Mouse (Mus musculus): ENCODE measurements around the gene Gm16223.

DNA sequence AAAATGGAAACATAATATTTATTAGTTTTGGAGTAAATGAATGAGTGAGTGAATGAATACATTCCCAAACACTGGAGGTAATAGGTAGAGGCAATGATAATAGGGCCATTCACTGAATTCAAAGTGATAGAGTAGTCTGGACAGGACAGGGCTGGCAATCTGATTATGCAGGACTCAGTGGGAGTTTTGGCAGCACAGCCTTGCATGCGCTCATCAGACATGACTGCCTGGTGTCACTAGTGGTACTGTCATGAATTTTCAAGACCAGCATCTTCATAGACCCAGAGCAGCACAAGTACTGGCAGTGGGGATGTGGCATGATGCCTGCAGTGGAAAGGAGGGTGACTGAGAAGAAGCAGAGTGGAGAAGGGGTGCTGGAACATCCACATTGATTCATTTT lies 157.1 kb downstream of the Gm16223 start:
- TF ChIP-seq GATA1 (IDR thresholded peaks at IDR 0.05; ENCODE audit: borderline replicate concordance, low read length), result no peak
- TF ChIP-seq FLI1 (IDR thresholded peaks at IDR 0.05; ENCODE audit: low read length), result no peak
